Mouse (Mus musculus) olfactory bulb, adult 2 months (tissue): ENCODE measurements around the gene Foxp1.

Experiments
- CTCF ChIP-seq: fragments of 200-500 bp; IDR thresholded peaks from 2 replicates; pipeline ENCODE4 v1.5.1; 2012; ENCODE audit warnings: low read depth, mild to moderate bottlenecking, low read length, moderate library complexity; ENCODE audit not compliant: insufficient read depth
- POLR2A ChIP-seq: fragments of 200-500 bp; IDR thresholded peaks from 2 replicates; pipeline ENCODE4 v1.6.1; 2012; ENCODE audit warnings: mild to moderate bottlenecking, low read depth, low read length, moderate library complexity; ENCODE audit not compliant: insufficient read depth

- TF ChIP-seq CTCF (no peak), POLR2A (no peak)
Observed at GRCm38 (mm10) chr6:99368118-99368753, 154.3 kb downstream of the Foxp1 start.
